Comparison of ENCODE assay signal across 8 mouse cellular contexts in genomic region chr9:47829204-47829603, GRCm38 (mm10).
DNase-seq lines count a peak whose midpoint lies in the region; ATAC-seq and TF ChIP-seq lines count a peak whose summit lies in the region.

No protein-coding gene starts in this region.

- peak overlapping the region; percentile 43 for H3K4me3 ChIP-seq in heart, embryonic 10.5 days
- H3K4me3 ChIP-seq in lung, embryonic 15.5 days: peak overlapping the region; percentile 24
- H3K4me3 ChIP-seq in limb, embryonic 13.5 days: peak overlapping the region; percentile 18; the same call in 1 of the 2 replicates
- peak overlapping the region; percentile 32 for H3K4me3 ChIP-seq in stomach, embryonic 16.5 days (replicated peaks; ENCODE audit: low read length)
- no peak overlapping the region for H3K4me3 ChIP-seq in thymus, adult 2 months (ENCODE audit: control insufficient read depth, insufficient read depth, low read length)

- no peaks in the 10 kb centered on the region for H3K9me3 ChIP-seq in heart, embryonic 10.5 days
- no peaks in the 10 kb centered on the region for H3K9me3 ChIP-seq in lung, embryonic 15.5 days
- no peaks in the 10 kb centered on the region for H3K9me3 ChIP-seq in limb, embryonic 13.5 days
- no peaks in the 10 kb centered on the region for H3K9me3 ChIP-seq in stomach, embryonic 16.5 days (replicated peaks; ENCODE audit: control insufficient read depth, low read length)

- no peak for TF ChIP-seq CTCF in thymus, adult 2 months (IDR thresholded peaks at IDR 0.05; ENCODE audit: borderline replicate concordance, control insufficient read depth, extremely low read depth, insufficient read depth, low read length, poor library complexity)

- DNase-seq in heart, embryonic 10.5 days (ENCODE audit: low spot score): no peak
- no peak for DNase-seq in heart, adult 9 months (ENCODE audit: low spot score in 2 of 2)
- DNase-seq in lung, postnatal 25 days (ENCODE audit: low spot score): no peak
- no peak for DNase-seq in thymus, adult 2 months
- no peak for DNase-seq in kidney, postnatal 14 days

- 46% methylated on average over 10 of the region's 10 CpGs for WGBS in heart, embryonic 10.5 days
- 24% methylated on average over 10 of the region's 10 CpGs for WGBS in lung, embryonic 15.5 days
- 68% methylated on average over 10 of the region's 10 CpGs for WGBS in limb, embryonic 13.5 days
- 33% methylated on average over 10 of the region's 10 CpGs for WGBS in stomach, embryonic 16.5 days
- 70% methylated on average over 10 of the region's 10 CpGs for WGBS in thymus, adult 2 months

- H3K9ac ChIP-seq in lung, embryonic 15.5 days: no peak overlapping the region; the same call in 1 of the 2 replicates
- no peak overlapping the region for H3K9ac ChIP-seq in limb, embryonic 13.5 days
- H3K9ac ChIP-seq in stomach, embryonic 16.5 days (ENCODE audit: low read length): no peak overlapping the region

- no peak for ATAC-seq in lung, embryonic 15.5 days (ENCODE audit: borderline replicate concordance, extremely low read depth, low FRiP score, low TSS enrichment)
- ATAC-seq in limb, embryonic 13.5 days (ENCODE audit: low FRiP score, low read depth): no peak
- ATAC-seq in stomach, embryonic 16.5 days (ENCODE audit: insufficient read depth, low FRiP score): no peak

- peak overlapping the region; percentile 49 for H3K4me2 ChIP-seq in lung, embryonic 15.5 days
- H3K4me2 ChIP-seq in limb, embryonic 13.5 days (replicated peaks): peak overlapping the region; percentile 53
- peak overlapping the region; percentile 49 for H3K4me2 ChIP-seq in stomach, embryonic 16.5 days (ENCODE audit: low read depth, low read length)

- H3K27me3 ChIP-seq in heart, embryonic 10.5 days (ENCODE audit: insufficient read depth, poor library complexity, severe bottlenecking): no peaks in the 10 kb centered on the region
- H3K27me3 ChIP-seq in lung, embryonic 15.5 days: no peaks in the 10 kb centered on the region
- no peaks in the 10 kb centered on the region for H3K27me3 ChIP-seq in limb, embryonic 13.5 days
- H3K27me3 ChIP-seq in stomach, embryonic 16.5 days (ENCODE audit: control insufficient read depth, insufficient read depth, low read length): no peaks in the 10 kb centered on the region
- H3K27me3 ChIP-seq in thymus, adult 2 months (ENCODE audit: control insufficient read depth, insufficient read depth, low read length): no peaks in the 10 kb centered on the region

- no peaks in the 10 kb centered on the region for H3K36me3 ChIP-seq in heart, embryonic 10.5 days
- no peaks in the 10 kb centered on the region for H3K36me3 ChIP-seq in lung, embryonic 15.5 days
- no peaks in the 10 kb centered on the region for H3K36me3 ChIP-seq in limb, embryonic 13.5 days
- H3K36me3 ChIP-seq in stomach, embryonic 16.5 days (ENCODE audit: control insufficient read depth, insufficient read depth, low read length): no peaks in the 10 kb centered on the region
- no peaks in the 10 kb centered on the region for H3K36me3 ChIP-seq in thymus, adult 2 months (ENCODE audit: control insufficient read depth, insufficient read depth, low read length)

- no peak overlapping the region; the same call in 1 of the 2 replicates for H3K27ac ChIP-seq in heart, embryonic 10.5 days
- peak overlapping the region; percentile 25 for H3K27ac ChIP-seq in lung, embryonic 15.5 days
- H3K27ac ChIP-seq in limb, embryonic 13.5 days: no peak overlapping the region
- no peak overlapping the region for H3K27ac ChIP-seq in stomach, embryonic 16.5 days (ENCODE audit: low read length)
- no peak overlapping the region for H3K27ac ChIP-seq in thymus, adult 2 months (ENCODE audit: control insufficient read depth, insufficient read depth, low read length)

- TF ChIP-seq POLR2A in thymus, adult 2 months (IDR thresholded peaks at IDR 0.05; ENCODE audit: control insufficient read depth, extremely low read depth, insufficient read depth, low read length, poor library complexity): no peak

- H3K4me1 ChIP-seq in heart, embryonic 10.5 days: peaks cover 14% of the 10 kb centered on the region
- peaks cover 31% of the 10 kb centered on the region for H3K4me1 ChIP-seq in lung, embryonic 15.5 days
- H3K4me1 ChIP-seq in limb, embryonic 13.5 days: peaks cover 42% of the 10 kb centered on the region
- H3K4me1 ChIP-seq in stomach, embryonic 16.5 days (ENCODE audit: control insufficient read depth, insufficient read depth, low read length): peaks cover 12% of the 10 kb centered on the region
- H3K4me1 ChIP-seq in thymus, adult 2 months (replicated peaks; ENCODE audit: control insufficient read depth, insufficient read depth, low read length): no peaks in the 10 kb centered on the region
